Mouse (Mus musculus) heart, postnatal 0 days (tissue): ENCODE results near the gene Glb1l. TPM values are rescaled to one million over a fixed set of nuclear protein-coding genes. Genes with fewer than 3 reads are reported as not detected.

Experiments
- ATAC-seq: fragments of 200-750 bp; cut with Nextera tagmentation; 2 replicates; pipeline ENCODE4 v1.8.0; 2017; ENCODE audit warnings: low read depth, moderate number of reproducible peaks, moderate library complexity; ENCODE audit not compliant: insufficient read depth
- DNase-seq: peaks from one replicate; pipeline ENCODE4 v3.0.0-alpha.2; 2016; ENCODE audit warnings: low spot score
- H3K27ac ChIP-seq: fragments of 300-500 bp; sonication (generic); 2 replicates; pipeline ENCODE4 v1.5.1; 2014; ENCODE audit warnings: low read depth, mild to moderate bottlenecking
- H3K27me3 ChIP-seq: fragments of 300-500 bp; sonication (generic); 2 replicates; pipeline ENCODE4 v1.6.1; 2014; ENCODE audit warnings: low read length, mixed read lengths; ENCODE audit not compliant: control insufficient read depth, insufficient read depth
- H3K36me3 ChIP-seq: fragments of 300-500 bp; sonication (generic); replicated peaks from 2 replicates; pipeline ENCODE4 v1.6.1; 2014; ENCODE audit warnings: low read length, mixed read lengths; ENCODE audit not compliant: control insufficient read depth, insufficient read depth
- H3K4me1 ChIP-seq: fragments of 300-500 bp; sonication (generic); 2 replicates; pipeline ENCODE4 v1.6.1; 2014; ENCODE audit warnings: antibody characterized with exemption; ENCODE audit not compliant: control insufficient read depth, insufficient read depth
- H3K4me2 ChIP-seq: fragments of 300-500 bp; sonication (generic); 2 replicates; pipeline ENCODE4 v1.6.1; 2014; ENCODE audit warnings: low read depth, mild to moderate bottlenecking, low read length, moderate library complexity
- H3K4me3 ChIP-seq: fragments of 300-500 bp; sonication (generic); 2 replicates; pipeline ENCODE4 v1.5.1; 2014; ENCODE audit warnings: low read depth, low read length
- H3K9ac ChIP-seq: fragments of 300-500 bp; sonication (generic); replicated peaks from 2 replicates; pipeline ENCODE4 v1.6.1; 2014; ENCODE audit warnings: low read depth, low read length, mixed read lengths
- H3K9me3 ChIP-seq: fragments of 300-500 bp; sonication (generic); replicated peaks from 2 replicates; pipeline ENCODE4 v1.6.1; 2016; ENCODE audit warnings: low read length; ENCODE audit not compliant: control insufficient read depth
- CTCF ChIP-seq: IDR thresholded peaks from 2 replicates; pipeline ENCODE4 v1.5.1; 2016; ENCODE audit warnings: antibody characterized with exemption, control low read depth, low read depth
- EP300 ChIP-seq: IDR thresholded peaks from 2 replicates; pipeline ENCODE4 v1.6.1; 2016; ENCODE audit warnings: antibody characterized with exemption, low read depth
- WGBS: fragments of 180-500 bp; shearing (Covaris S2); extraction: QIAGEN DNeasy Blood & Tissue Kit; methylation state at CpG from one replicate; pipeline ENCODE4 v1.1.7; 2014; 5-methylcytosine and 5-hydroxymethylcytosine counted together
- polyA plus RNA-seq: library from polyadenylated mRNA; unstranded; fragments of >200 nt; fragmentation: Nextera tagmentation; extraction: Ambion mirVana; gene quantifications from 2 replicates; pipeline ENCODE4 v1.2.1, GENCODE M21; 2015
- total RNA-seq: library from RNA; depleted of rRNA; stranded (reverse); fragments of >200 nt; gene quantifications from 2 replicates; pipeline ENCODE4 v1.2.3, GENCODE M21; 2014; ENCODE audit warnings: low replicate concordance

Gene Glb1l
- total and polyA plus RNA-seq, 2 experiments from 2014 or later = 3.6 to 9.8 TPM

DNA sequence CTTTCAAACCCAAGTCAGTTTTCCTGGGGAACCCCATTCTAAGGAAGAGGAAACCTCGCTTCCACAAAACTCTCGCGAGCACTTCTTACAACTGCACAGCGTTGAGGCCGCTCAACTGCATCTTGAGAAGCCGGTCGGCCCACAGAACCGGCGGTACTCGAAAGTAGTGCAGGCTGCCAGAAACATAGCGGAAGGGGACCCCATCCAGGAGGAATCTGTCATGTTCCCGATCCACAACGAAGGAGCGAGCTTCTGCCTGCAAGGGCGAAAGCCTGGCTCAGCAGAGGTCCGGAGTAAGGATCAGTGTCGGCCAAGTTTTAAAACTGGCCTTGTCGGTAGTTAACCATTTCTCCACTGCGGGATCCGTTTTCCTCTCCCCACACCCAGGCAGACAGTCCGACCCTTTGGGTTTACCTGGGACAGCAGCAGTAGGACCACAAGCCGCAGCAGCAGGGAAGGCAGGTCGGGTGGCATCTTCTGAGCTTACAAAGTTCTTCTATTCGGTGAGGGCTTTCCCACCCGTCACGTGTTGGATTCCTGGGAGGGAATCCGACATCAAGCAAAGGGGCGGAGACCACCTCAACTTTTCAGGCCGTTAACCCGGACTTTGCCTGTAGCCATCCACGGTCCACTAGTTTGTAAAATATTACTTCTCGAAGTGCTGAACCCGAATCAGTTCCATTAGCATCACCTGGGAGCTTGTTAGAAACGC, 1.5 kb downstream of the Glb1l start:
- H3K27me3 ChIP-seq = no peaks in the 10 kb centered on the region
- H3K9me3 ChIP-seq = no peaks in the 10 kb centered on the region
- H3K9ac ChIP-seq = peak overlapping the region; percentile 58
- peak overlapping the region; percentile 91 for H3K4me3 ChIP-seq
- no peak for TF ChIP-seq CTCF
- no peak for TF ChIP-seq EP300
- WGBS = 10% methylated on average over 34 of the region's 34 CpGs
- ATAC-seq (no peak), DNase-seq (no peak)
- H3K36me3 ChIP-seq = peaks cover 18% of the 10 kb centered on the region
- H3K4me1 ChIP-seq = peaks cover 23% of the 10 kb centered on the region
- no peak overlapping the region for H3K27ac ChIP-seq
- H3K4me2 ChIP-seq = peak overlapping the region; percentile 89

- WGBS = 78% methylated on average over 1 of the region's 1 CpGs
- Histone ChIP-seq H3K36me3 (peaks cover 39% of the 10 kb centered on the region), H3K9ac (no peak overlapping the region), H3K27ac (no peak overlapping the region), H3K4me3 (no peak overlapping the region), H3K4me1 (no peaks in the 10 kb centered on the region), H3K27me3 (no peaks in the 10 kb centered on the region), H3K9me3 (no peaks in the 10 kb centered on the region), H3K4me2 (no peak overlapping the region)
- DNase-seq (no peak), ATAC-seq (no peak)
- TF ChIP-seq CTCF (no peak), EP300 (no peak)
Observed at GRCm38 (mm10) chr1:75201236-75201635, 9.4 kb downstream of the Glb1l start.

DNA sequence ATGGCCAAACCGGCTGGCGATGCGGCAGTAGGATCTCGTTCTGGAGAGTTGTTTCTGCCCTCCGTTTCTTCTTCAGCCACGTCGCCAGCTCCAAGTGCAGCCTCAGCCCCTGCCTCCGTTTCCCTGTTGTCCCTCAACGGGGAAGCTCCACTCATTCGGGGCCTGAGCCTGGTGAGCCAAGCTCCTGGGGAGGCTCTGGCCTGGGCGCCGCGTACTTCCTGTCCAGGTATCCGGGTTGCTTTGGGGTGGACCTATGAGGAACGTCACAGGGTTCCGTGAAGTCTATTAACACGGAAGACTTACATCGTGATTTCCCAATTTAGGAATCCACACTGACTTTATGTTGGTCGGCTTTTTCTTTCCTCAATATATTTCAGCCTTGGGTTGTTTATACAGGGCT, 18.2 kb downstream of the Glb1l start:
- H3K9ac ChIP-seq = peak overlapping the region; percentile 89
- peak; percentile 39 for ATAC-seq
- peaks cover 18% of the 10 kb centered on the region for H3K4me1 ChIP-seq
- peak; percentile 28 for DNase-seq
- peak overlapping the region; percentile 94 for H3K27ac ChIP-seq
- H3K4me2 ChIP-seq = peak overlapping the region; percentile 99
- peaks cover 33% of the 10 kb centered on the region for H3K36me3 ChIP-seq
- H3K4me3 ChIP-seq = peak overlapping the region; percentile 85
- under 1% methylated on average over 19 of the region's 19 CpGs for WGBS
- TF ChIP-seq EP300 = no peak
- TF ChIP-seq CTCF = no peak
- H3K27me3 ChIP-seq = no peaks in the 10 kb centered on the region
- no peaks in the 10 kb centered on the region for H3K9me3 ChIP-seq

DNA sequence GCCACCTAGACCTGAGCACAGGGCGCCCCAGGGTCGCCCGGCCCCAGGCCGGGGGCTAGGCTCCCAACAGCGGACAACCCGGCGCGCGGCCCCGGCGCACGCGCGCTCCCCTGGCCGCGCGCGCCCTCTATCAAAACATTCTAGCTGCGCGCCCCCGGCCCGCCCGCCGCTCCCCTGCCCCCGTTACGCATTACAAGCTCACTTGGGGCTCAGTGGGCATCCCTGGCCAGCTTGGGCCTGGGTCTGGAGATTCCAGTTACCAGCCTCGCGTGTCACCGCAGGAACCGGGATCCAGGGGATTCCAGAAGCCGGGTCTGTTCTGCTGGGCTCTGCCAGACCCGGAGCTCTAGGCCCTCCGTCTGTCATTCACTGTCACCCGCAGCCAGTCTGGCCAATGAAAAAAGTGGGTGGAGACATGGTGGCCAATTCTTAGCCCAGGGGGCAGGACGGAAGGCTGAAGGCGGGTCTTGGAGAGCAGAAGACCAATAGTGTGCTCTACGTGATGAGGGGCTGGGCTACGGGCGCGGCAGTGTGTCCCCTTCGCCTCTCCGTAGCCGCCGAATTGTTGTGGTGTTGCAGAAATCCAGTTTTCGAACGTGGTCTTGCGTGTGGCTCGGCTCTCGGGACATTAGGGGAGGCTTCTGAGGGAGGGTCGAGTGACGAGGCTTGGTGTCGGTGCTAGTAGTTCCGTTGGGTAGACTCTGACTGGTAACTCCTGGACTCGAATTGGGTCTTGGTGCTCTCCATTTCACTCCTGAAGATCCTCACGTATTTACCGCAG, 18.8 kb downstream of the Glb1l start, which contains the start of the genes Ankzf1 and Atg9a:
Gene Ankzf1 (plus strand): TSS at position 530 of the 781 bp plus-strand sequence.
Gene Atg9a (minus strand): TSS at position 575 of the 781 bp plus-strand sequence.
- Histone ChIP-seq H3K4me3 (peak within 1 kb of the TSS; percentile 85), H3K9ac (peak within 1 kb of the TSS; percentile 89), H3K4me1 (peaks cover 18% of the 10 kb centered on the region), H3K27ac (peak within 1 kb of the TSS; percentile 94), H3K36me3 (peaks cover 33% of the 10 kb centered on the region), H3K4me2 (peak within 1 kb of the TSS; percentile 99), H3K27me3 (no peaks in the 10 kb centered on the region), H3K9me3 (no peaks in the 10 kb centered on the region)
- TF ChIP-seq EP300 (0 out of 2 replicates have a peak, but pooled peaks have one; percentile 24), CTCF (no peak; the same call in 1 of the 2 replicates)
- under 1% methylated on average over 56 of the region's 56 CpGs for WGBS
- ATAC-seq (peak; percentile 99), DNase-seq (peak; percentile 99)

DNA sequence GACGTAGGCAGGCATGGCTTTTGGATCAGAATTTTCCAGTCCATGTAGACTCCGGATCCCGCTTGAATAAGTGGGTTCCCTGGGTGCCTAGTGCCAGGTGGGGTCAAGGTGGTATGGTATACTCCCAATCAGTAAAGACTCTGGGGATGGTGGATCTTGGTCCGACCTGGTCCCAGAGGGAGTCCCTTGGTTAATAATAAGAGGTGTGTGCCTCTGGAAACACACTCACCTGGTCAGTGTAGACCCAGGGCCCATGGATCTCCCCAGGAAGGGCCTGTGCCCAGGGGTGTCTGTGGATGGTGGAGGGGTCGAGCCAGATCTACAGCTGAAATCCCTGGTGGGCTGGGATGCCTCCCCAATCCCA, 19.4 kb downstream of the Glb1l start:
- no peak for TF ChIP-seq CTCF
- no peak for TF ChIP-seq EP300
- ATAC-seq = no peak; the same call in 1 of the 2 replicates
- Histone ChIP-seq H3K27ac (peak overlapping the region; percentile 94), H3K27me3 (no peaks in the 10 kb centered on the region), H3K4me3 (peak overlapping the region; percentile 85), H3K9ac (peak overlapping the region; percentile 89), H3K4me2 (peak overlapping the region; percentile 86), H3K9me3 (no peaks in the 10 kb centered on the region), H3K4me1 (peaks cover 18% of the 10 kb centered on the region), H3K36me3 (peaks cover 33% of the 10 kb centered on the region)
- DNase-seq = no peak
- 39% methylated on average over 5 of the region's 5 CpGs for WGBS
